Mouse (Mus musculus): ENCODE measurements around the gene Dnm1l. TPM values are rescaled to one million over a fixed set of nuclear protein-coding genes. Genes with fewer than 3 reads are reported as not detected.

Dnm1l gene
- total RNA-seq (2023), result 57.2 TPM

GRCm38 (mm10) chr16:16358481-16359100 is at the start of gene Dnm1l:
Gene Dnm1l, minus strand, starts transcription at chr16:16358959.

GRCm38 (mm10) chr16:16302369-16303137 is 56.2 kb downstream of the Dnm1l start, which contains the start of gene Yars2:
Gene Yars2, plus strand, starts transcription at chr16:16302965.

Other genes starting within 250 kb of the Dnm1l start
- gene Pkp2, start 145.6 kb downstream of the Dnm1l start, total RNA-seq (2023), result 0.43 TPM
- 27.7 TPM for gene Yars2, start 56.0 kb downstream of the Dnm1l start, total RNA-seq (2023)
- 0.58 TPM for gene Fgd4, start 241.6 kb upstream of the Dnm1l start, total RNA-seq (2023)